Mouse (Mus musculus) CH12.LX (cell line): ENCODE data around the gene Cacng7. TPM values are rescaled to one million over a fixed set of nuclear protein-coding genes. Genes with fewer than 3 reads are reported as not detected.

ENCODE experiments used
- DNase-seq: peaks from one replicate; pipeline ENCODE4 v3.0.0-alpha.2; 2013; ENCODE audit errors: extremely low read depth
- H3K27ac ChIP-seq: 2 replicates; pipeline ENCODE4 v1.5.1; 2012; ENCODE audit warnings: low read depth, mild to moderate bottlenecking, control low read depth, moderate library complexity; ENCODE audit not compliant: insufficient read depth
- H3K27me3 ChIP-seq: replicated peaks from 2 replicates; pipeline ENCODE3; 2012; ENCODE audit warnings: inconsistent platforms
- H3K36me3 ChIP-seq, 2 experiments: replicated peaks in 1 of 2; 2 replicates each; pipeline versions ENCODE3 to v1.6.1; 2012; ENCODE audit warnings: inconsistent platforms in 1 of 2, low read length in 1 of 2, mild to moderate bottlenecking in 1 of 2, mixed read lengths in 1 of 2, moderate library complexity in 1 of 2; ENCODE audit not compliant: control insufficient read depth in 1 of 2, insufficient read depth in 1 of 2
- H3K4me1 ChIP-seq, 2 experiments: 2 replicates each; pipeline ENCODE4 v1.6.1; 2012; ENCODE audit warnings: inconsistent platforms in 1 of 2, moderate library complexity in 1 of 2; ENCODE audit not compliant: insufficient read depth in 2 of 2, control insufficient read depth in 1 of 2
- H3K4me2 ChIP-seq: 2 replicates; pipeline ENCODE4 v1.6.1; 2012; ENCODE audit warnings: low read depth, mild to moderate bottlenecking, control low read depth; ENCODE audit not compliant: poor library complexity, insufficient read depth, severe bottlenecking
- H3K4me3 ChIP-seq, 3 experiments: fragments of 150-350 bp in 1 of 3; sonication (generic) in 1 of 3; replicated peaks in 1 of 3; 2 replicates each; pipeline versions ENCODE3 to v1.5.1; 2011 to 2012; ENCODE audit warnings: low read depth in 2 of 3, low read length in 2 of 3, mild to moderate bottlenecking in 2 of 3, moderate library complexity in 2 of 3, control low read depth in 1 of 3, improper control_type of control experiment in 1 of 3, inconsistent platforms in 1 of 3, mixed read lengths in 1 of 3; ENCODE audit not compliant: poor library complexity in 1 of 3
- H3K79me2 ChIP-seq: replicated peaks from 2 replicates; pipeline ENCODE4 v1.6.1; 2012; ENCODE audit warnings: mild to moderate bottlenecking, moderate library complexity; ENCODE audit not compliant: control insufficient read depth, poor library complexity, insufficient read depth, severe bottlenecking; ENCODE audit errors: extremely low read depth
- H3K9ac ChIP-seq: 2 replicates; pipeline ENCODE4 v1.6.1; 2012; ENCODE audit warnings: low read depth, mild to moderate bottlenecking, control low read depth, moderate library complexity; ENCODE audit not compliant: insufficient read depth
- H3K9me3 ChIP-seq: replicated peaks from 2 replicates; pipeline ENCODE3; 2012; ENCODE audit warnings: low read length, inconsistent platforms, mixed read lengths
- BHLHE40 ChIP-seq: IDR thresholded peaks from 2 replicates; pipeline ENCODE4 v1.6.1; 2011; ENCODE audit warnings: mild to moderate bottlenecking, low read depth, low read length, improper control_type of control experiment
- CHD1 ChIP-seq: IDR thresholded peaks from 2 replicates; pipeline ENCODE4 v1.6.1; 2012; ENCODE audit warnings: low read depth, low read length, improper control_type of control experiment, inconsistent platforms
- CTCF ChIP-seq, 2 experiments: IDR thresholded peaks in 1 of 2; conservative IDR thresholded peaks in 1 of 2; 2 replicates each; pipeline ENCODE4 v1.5.1; 2011 to 2012; ENCODE audit warnings: low read depth in 2 of 2, low read length in 2 of 2, improper control_type of control experiment in 1 of 2, inconsistent platforms in 1 of 2, mild to moderate bottlenecking in 1 of 2, moderate library complexity in 1 of 2
- ELF1 ChIP-seq: IDR thresholded peaks from 2 replicates; pipeline ENCODE4 v1.6.1; 2014; ENCODE audit warnings: low read depth, mild to moderate bottlenecking, inconsistent platforms, low read length, improper control_type of control experiment
- EP300 ChIP-seq: IDR thresholded peaks from 2 replicates; pipeline ENCODE4 v1.6.1; 2011; ENCODE audit warnings: low read length, improper control_type of control experiment
- ETS1 ChIP-seq: conservative IDR thresholded peaks from 2 replicates; pipeline ENCODE4 v1.6.1; 2012; ENCODE audit warnings: low read depth, mild to moderate bottlenecking, inconsistent platforms, low read length, improper control_type of control experiment, moderate library complexity
- HCFC1 ChIP-seq: IDR thresholded peaks from 2 replicates; pipeline ENCODE4 v1.6.1; 2012; ENCODE audit warnings: low read depth, mild to moderate bottlenecking, inconsistent platforms, low read length, improper control_type of control experiment
- JUND ChIP-seq: conservative IDR thresholded peaks from 2 replicates; pipeline ENCODE4 v1.6.1; 2011; ENCODE audit warnings: low read depth, low read length, improper control_type of control experiment
- KAT2A ChIP-seq: IDR thresholded peaks from 2 replicates; pipeline ENCODE4 v1.6.1; 2012; ENCODE audit warnings: low read length, improper control_type of control experiment, inconsistent platforms; ENCODE audit not compliant: insufficient replicate concordance
- MAFK ChIP-seq: IDR thresholded peaks from 2 replicates; pipeline ENCODE4 v1.6.1; 2011; ENCODE audit warnings: low read length, improper control_type of control experiment; ENCODE audit not compliant: insufficient replicate concordance
- MEF2A ChIP-seq: IDR thresholded peaks from 2 replicates; pipeline ENCODE4 v1.6.1; 2014; ENCODE audit warnings: low read depth, mild to moderate bottlenecking, inconsistent platforms, low read length, improper control_type of control experiment, borderline replicate concordance
- MXI1 ChIP-seq: IDR thresholded peaks from 2 replicates; pipeline ENCODE4 v1.6.1; 2011; ENCODE audit warnings: mild to moderate bottlenecking, low read depth, low read length, improper control_type of control experiment
- NELFE ChIP-seq: IDR thresholded peaks from 2 replicates; pipeline ENCODE4 v1.6.1; 2011; ENCODE audit warnings: low read depth, low read length, improper control_type of control experiment
- NRF1 ChIP-seq: IDR thresholded peaks from 2 replicates; pipeline ENCODE4 v1.6.1; 2014; ENCODE audit warnings: low read depth, mild to moderate bottlenecking, inconsistent platforms, low read length, improper control_type of control experiment, moderate library complexity
- RAD21 ChIP-seq: IDR thresholded peaks from 2 replicates; pipeline ENCODE4 v1.6.1; 2011; ENCODE audit warnings: low read depth, mild to moderate bottlenecking, low read length, improper control_type of control experiment, moderate library complexity
- SIN3A ChIP-seq: IDR thresholded peaks from 2 replicates; pipeline ENCODE4 v1.6.1; 2012; ENCODE audit warnings: low read length, improper control_type of control experiment, inconsistent platforms
- SMC3 ChIP-seq: IDR thresholded peaks from 2 replicates; pipeline ENCODE4 v1.6.1; 2011; ENCODE audit warnings: low read depth, low read length, improper control_type of control experiment
- USF1 ChIP-seq: IDR thresholded peaks from 2 replicates; pipeline ENCODE4 v1.6.1; 2014; ENCODE audit warnings: low read depth, mild to moderate bottlenecking, inconsistent platforms, low read length, improper control_type of control experiment
- ZC3H11A ChIP-seq: IDR thresholded peaks from 2 replicates; pipeline ENCODE4 v1.6.1; 2012; ENCODE audit warnings: low read depth, mild to moderate bottlenecking, inconsistent platforms, low read length, improper control_type of control experiment
- ZNF384 ChIP-seq: IDR thresholded peaks from 2 replicates; pipeline ENCODE4 v1.6.1; 2012; ENCODE audit warnings: low read depth, low read length, improper control_type of control experiment, inconsistent platforms
- dilution Hi-C: fragments of 300-500 bp; cut with MboI; formaldehyde crosslinking; loops from 2 replicates; pipeline ENCODE4 v1.14.3; 2020; ENCODE audit warnings: low sequenced_read_pairs; ENCODE audit not compliant: extremely low pct_unique_long_range_greater_than_20kb, extremely low pct_ligation_motif_present
- in situ Hi-C: fragments of 300-500 bp; cut with MboI; formaldehyde crosslinking; loops from 3 replicates; pipeline ENCODE4 v1.14.3; 2019; ENCODE audit warnings: low sequenced_read_pairs, low pct_ligation_motif_present, low pct_unique_long_range_greater_than_20kb, mixed read lengths
- polyA plus RNA-seq: library from polyadenylated mRNA; unstranded; fragments of >175 nt; gene quantifications from 2 replicates; pipeline ENCODE4 v1.2.1, GENCODE M21; 2012; ENCODE audit warnings: low read depth; ENCODE audit not compliant: insufficient read length
- total RNA-seq, 2 experiments: library from RNA; depleted of rRNA; stranded (reverse); fragments of 300-350 nt in 1 of 2; fragments of >200 nt in 1 of 2; gene quantifications; 2 replicates each; pipeline ENCODE4 v1.2.3; 2012 to 2014

Cacng7 gene
- total and polyA plus RNA-seq, 3 experiments = 0.21 to 2.8 (median 0.28) TPM

GRCm38 (mm10) chr7:3302556-3303275 is 30.0 kb upstream of the Cacng7 start:
- Histone ChIP-seq H3K9me3 (no peaks in the 10 kb centered on the region), H3K4me1 (peaks cover 6 to 44% of the 10 kb centered on the region in 2 experiments), H3K27ac (no peak overlapping the region), H3K9ac (no peak overlapping the region), H3K36me3 (peaks cover 0 to 30% of the 10 kb centered on the region in 2 experiments), H3K79me2 (no peaks in the 10 kb centered on the region), H3K4me2 (peak overlapping the region; percentile 93), H3K27me3 (peaks cover 2% of the 10 kb centered on the region), H3K4me3 (peak overlapping the region in 1 of 3 experiments; percentile 38)
- in situ Hi-C loops (no loop called here), dilution Hi-C loops (no loop called here)
- TF ChIP-seq SMC3 (peak; percentile 56), HCFC1 (no peak), MAFK (no peak), ELF1 (no peak), CTCF (conservative IDR thresholded peaks at IDR 0.05 in 1 of 2, IDR thresholded peaks at IDR 0.05 in 1 of 2; ENCODE audit: low read depth in 2 of 2, low read length in 2 of 2) (peak; percentile 29 to 66; a peak in 3 of 4 replicates), MEF2A (no peak), ETS1 (no peak), RAD21 (peak; percentile 18), USF1 (no peak), EP300 (no peak), ZC3H11A (no peak), CHD1 (no peak), NELFE (0 out of 2 replicates have a peak, but pooled peaks have one; percentile 28), MXI1 (no peak), JUND (no peak), ZNF384 (no peak), KAT2A (no peak), SIN3A (no peak)
- DNase-seq = no peak

DNA sequence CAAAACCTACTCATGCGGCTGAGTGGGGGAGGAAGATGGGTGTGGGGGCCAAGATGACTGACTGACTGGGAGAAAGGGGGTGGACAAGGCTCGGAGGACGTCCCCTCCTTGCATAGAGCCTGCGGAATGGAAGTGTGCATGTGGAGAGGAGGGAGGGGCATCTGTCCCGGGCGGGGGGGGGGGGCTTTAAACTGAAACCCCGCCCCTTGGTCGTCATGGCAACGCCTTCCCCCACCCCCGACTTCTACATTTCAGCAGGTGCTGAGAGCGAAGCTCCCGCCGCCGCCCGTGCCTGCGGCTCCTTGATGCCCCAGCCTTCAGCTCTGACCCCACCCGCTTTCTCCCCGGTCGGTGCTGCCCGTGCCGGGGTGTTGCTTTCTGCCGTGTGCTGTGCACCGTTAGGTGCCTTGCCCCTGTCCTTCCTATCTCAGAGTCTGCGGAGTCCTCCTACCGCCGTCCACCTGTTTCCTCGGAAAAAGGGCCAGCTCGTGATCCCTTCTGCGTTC is 29.4 kb upstream of the Cacng7 start:
- TF ChIP-seq MXI1 = peak; percentile 65
- TF ChIP-seq SIN3A = peak; percentile 43; the same call in 1 of the 2 replicates
- no peak for TF ChIP-seq NRF1
- TF ChIP-seq BHLHE40 = peak; percentile 84
- TF ChIP-seq, all 38 proteins: peak for 3
- Histone ChIP-seq H3K4me2 (peak overlapping the region; percentile 93), H3K9ac (no peak overlapping the region), H3K9me3 (no peaks in the 10 kb centered on the region), H3K4me1 (peaks cover 6 to 44% of the 10 kb centered on the region in 2 experiments), H3K79me2 (no peaks in the 10 kb centered on the region), H3K27ac (no peak overlapping the region), H3K4me3 (peak overlapping the region; percentile 6 to 38 (median 15)), H3K36me3 (peaks cover 0 to 24% of the 10 kb centered on the region in 2 experiments), H3K27me3 (peaks cover 2% of the 10 kb centered on the region)
- DNase-seq = no peak
- in situ Hi-C loops (no loop called here), dilution Hi-C loops (no loop called here)
